Mouse (Mus musculus): Measurements from ENCODE around the gene Nectin1. TPM values are rescaled to one million over a fixed set of nuclear protein-coding genes. Genes with fewer than 3 reads are reported as not detected.

Nectin1 gene
- polyA plus RNA-seq, 1 experiment from 2014 or later: 3.9 TPM

DNA sequence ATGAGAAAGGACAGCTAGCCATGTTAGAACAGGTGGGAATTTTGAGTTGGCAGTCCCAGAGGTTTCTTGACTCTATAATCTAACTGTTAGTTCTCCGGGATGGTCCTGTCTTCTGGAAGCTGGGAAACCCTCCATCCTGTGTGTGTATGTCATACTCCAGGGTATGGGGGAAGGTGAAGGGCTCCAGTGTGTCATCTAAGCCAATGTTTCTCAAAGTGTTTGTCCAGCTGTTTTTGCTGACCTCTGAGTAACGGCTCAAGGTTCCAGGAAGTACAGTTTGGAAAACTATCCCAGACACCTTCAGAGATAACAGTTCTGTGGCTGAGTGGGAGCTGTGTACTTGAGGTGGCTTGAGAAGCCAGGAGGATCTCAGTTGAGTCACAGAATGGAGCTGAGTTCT lies 56.7 kb downstream of the Nectin1 start:
- DNase-seq (ENCODE audit: low spot score): no peak
- 58% methylated on average over 2 of the region's 2 CpGs for WGBS
- Histone ChIP-seq H3K27me3 (ENCODE audit: insufficient read depth, poor library complexity, severe bottlenecking) (no peaks in the 10 kb centered on the region), H3K4me1 (peaks cover 33% of the 10 kb centered on the region), H3K27ac (no peak overlapping the region), H3K9me3 (no peaks in the 10 kb centered on the region), H3K36me3 (peaks cover 19% of the 10 kb centered on the region; the same call in 1 of the 2 replicates), H3K4me3 (no peak overlapping the region)

DNA sequence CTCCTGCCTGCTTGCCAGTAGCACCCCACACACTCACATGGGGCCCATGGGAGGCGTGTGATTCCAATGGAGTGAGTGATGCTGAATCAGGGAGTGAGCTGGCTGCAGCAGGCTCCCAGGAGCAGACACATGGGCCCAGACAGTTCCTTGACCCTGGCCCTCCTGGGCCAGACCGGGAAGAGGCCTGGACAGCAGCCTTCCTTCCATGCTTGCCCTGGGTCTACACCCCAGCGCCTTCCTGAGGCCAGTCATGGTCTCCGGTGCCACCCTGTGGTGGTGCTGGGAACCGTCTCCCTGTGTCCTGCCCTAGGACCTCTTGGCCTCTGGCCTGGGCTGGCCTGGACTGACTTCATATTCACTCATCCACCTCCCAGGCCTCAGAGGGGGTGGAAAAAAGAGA lies 58.1 kb downstream of the Nectin1 start:
- H3K4me3 ChIP-seq: no peak overlapping the region
- peaks cover 29% of the 10 kb centered on the region for H3K4me1 ChIP-seq
- peak; percentile 82 for DNase-seq (ENCODE audit: low spot score)
- H3K27me3 ChIP-seq (ENCODE audit: insufficient read depth, poor library complexity, severe bottlenecking): 0 out of 2 replicates have a peak, but pooled peaks cover 4% of the 10 kb centered on the region
- no peaks in the 10 kb centered on the region for H3K9me3 ChIP-seq
- H3K27ac ChIP-seq: no peak overlapping the region
- H3K36me3 ChIP-seq: peaks cover 13% of the 10 kb centered on the region; the same call in 1 of the 2 replicates
- WGBS: 32% methylated on average over 5 of the region's 5 CpGs

DNA sequence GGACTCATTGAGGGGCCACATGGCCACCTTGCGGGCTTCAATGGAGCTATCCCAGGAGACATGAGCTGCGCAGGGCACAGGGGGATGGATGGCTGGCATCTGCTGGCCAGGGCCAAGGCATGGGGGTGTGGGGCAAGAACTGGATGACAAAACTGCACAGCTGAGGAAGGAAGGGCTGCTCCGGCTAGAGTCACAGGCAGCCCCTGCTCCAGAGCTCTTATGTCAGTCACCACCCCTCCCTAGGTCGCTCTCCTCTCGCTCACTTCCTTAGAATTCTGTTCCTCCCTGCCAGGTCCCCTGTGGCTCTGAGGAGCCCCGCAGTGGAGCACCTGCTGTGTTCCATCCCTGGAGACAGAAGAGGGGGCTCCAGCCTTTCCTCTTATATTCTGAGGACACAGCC lies 63.8 kb downstream of the Nectin1 start:
- DNase-seq (ENCODE audit: low spot score): no peak
- Histone ChIP-seq H3K27me3 (ENCODE audit: insufficient read depth, poor library complexity, severe bottlenecking) (peaks cover 9% of the 10 kb centered on the region; the same call in 1 of the 2 replicates), H3K4me3 (no peak overlapping the region), H3K36me3 (0 out of 2 replicates have a peak, but pooled peaks cover 8% of the 10 kb centered on the region), H3K27ac (peak overlapping the region; percentile 30; the same call in 1 of the 2 replicates), H3K9me3 (no peaks in the 10 kb centered on the region), H3K4me1 (peaks cover 30% of the 10 kb centered on the region)
- WGBS: 24% methylated on average over 6 of the region's 6 CpGs

DNA sequence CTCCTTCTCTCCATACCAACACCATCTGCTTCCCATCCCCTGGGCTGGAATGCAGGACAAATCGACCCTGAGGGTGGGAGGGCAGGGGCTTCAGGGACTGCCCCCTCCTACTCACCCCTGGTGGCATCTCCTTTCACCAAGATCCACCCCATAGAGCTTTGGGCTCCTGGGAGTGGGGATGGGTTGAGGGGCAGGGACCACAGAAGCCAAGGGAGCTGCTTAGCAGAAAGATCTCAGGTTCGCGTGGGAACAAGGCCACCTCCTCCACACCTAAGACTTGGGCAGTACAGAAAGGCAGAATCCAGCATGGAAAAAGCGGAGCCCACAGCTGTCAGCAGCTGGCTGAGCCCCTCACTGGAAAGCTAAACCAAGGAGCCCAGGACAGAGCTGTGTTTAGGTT lies 64.3 kb downstream of the Nectin1 start:
- Histone ChIP-seq H3K27me3 (ENCODE audit: insufficient read depth, poor library complexity, severe bottlenecking) (peaks cover 9% of the 10 kb centered on the region; the same call in 1 of the 2 replicates), H3K4me1 (peaks cover 30% of the 10 kb centered on the region), H3K9me3 (no peaks in the 10 kb centered on the region), H3K36me3 (0 out of 2 replicates have a peak, but pooled peaks cover 7% of the 10 kb centered on the region), H3K4me3 (no peak overlapping the region), H3K27ac (no peak overlapping the region)
- DNase-seq (ENCODE audit: low spot score): no peak
- WGBS: 20% methylated on average over 4 of the region's 4 CpGs

DNA sequence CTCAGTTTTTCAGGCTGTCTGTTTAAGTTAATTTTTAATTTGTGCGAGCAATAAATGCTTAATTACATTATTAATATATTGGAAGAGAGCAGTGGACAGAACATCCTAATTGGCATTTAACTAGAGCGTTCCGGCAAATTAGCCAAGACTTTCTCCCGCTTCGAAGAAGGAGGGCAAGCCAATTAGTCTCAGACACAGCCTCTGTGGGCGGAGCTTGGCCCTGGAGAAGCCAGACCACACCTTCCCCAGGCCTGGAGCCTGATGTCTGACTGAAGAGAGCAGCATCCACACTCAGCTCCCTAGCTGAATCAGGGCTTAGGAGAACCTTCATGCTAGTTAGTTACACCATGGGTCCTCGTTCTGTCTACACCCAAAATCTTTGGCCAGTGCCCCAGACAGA lies 64.8 kb downstream of the Nectin1 start:
- WGBS: 24% methylated on average over 7 of the region's 7 CpGs
- no peak overlapping the region for H3K4me3 ChIP-seq
- no peak for DNase-seq (ENCODE audit: low spot score)

DNA sequence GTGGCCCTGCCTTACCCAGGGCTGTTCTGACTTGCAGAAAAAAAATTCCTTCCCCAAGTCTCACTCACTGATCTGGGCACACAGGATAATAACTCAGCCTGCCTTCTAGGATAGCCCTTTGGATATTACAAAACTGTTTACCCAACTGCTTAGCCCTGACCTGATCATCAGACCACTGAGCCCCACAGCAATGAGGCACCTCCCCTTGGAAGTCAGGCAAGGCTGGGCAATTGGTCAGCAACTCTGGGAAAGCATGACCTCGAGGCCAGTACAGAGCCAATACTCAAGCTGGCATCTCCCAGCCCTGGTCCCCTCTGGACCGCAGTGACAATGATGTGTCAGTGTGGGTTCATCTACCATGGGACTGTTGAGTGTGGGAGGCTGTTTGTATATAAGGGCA lies 69.4 kb downstream of the Nectin1 start:
- H3K4me1 ChIP-seq: peaks cover 11% of the 10 kb centered on the region
- no peaks in the 10 kb centered on the region for H3K9me3 ChIP-seq
- peaks cover 1% of the 10 kb centered on the region; the same call in 1 of the 2 replicates for H3K27me3 ChIP-seq (ENCODE audit: insufficient read depth, poor library complexity, severe bottlenecking)
- H3K36me3 ChIP-seq: no peaks in the 10 kb centered on the region
- no peak for DNase-seq (ENCODE audit: low spot score)
- 66% methylated on average over 2 of the region's 2 CpGs for WGBS
- H3K27ac ChIP-seq: no peak overlapping the region
- H3K4me3 ChIP-seq: no peak overlapping the region

More for the DNA sequence above, 64.8 kb downstream of the Nectin1 start:
- Histone ChIP-seq H3K27ac (no peak overlapping the region), H3K27me3 (ENCODE audit: insufficient read depth, poor library complexity, severe bottlenecking) (peaks cover 9% of the 10 kb centered on the region; the same call in 1 of the 2 replicates), H3K9me3 (no peaks in the 10 kb centered on the region), H3K4me1 (peaks cover 30% of the 10 kb centered on the region), H3K36me3 (0 out of 2 replicates have a peak, but pooled peaks cover 3% of the 10 kb centered on the region)

DNA sequence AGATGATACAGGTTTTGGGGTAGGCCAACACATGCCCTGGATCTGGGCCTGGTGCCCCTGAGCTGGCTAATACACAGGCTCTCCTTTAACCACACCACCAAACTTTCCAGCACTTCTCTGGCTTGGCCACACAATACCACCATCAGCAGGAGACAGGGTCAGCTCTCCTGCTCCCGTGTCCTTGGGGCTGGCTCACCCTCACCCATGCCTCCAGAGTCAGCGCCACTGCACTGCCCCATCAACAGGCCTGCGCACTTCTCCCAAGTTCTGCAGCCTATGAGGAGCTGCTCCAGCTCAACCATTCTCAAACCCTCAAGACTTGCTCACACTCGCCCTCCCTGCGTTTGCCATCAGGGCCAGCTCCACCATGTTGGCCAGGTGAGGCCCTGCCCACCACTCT lies 78.4 kb downstream of the Nectin1 start:
- H3K9me3 ChIP-seq: no peaks in the 10 kb centered on the region

DNA sequence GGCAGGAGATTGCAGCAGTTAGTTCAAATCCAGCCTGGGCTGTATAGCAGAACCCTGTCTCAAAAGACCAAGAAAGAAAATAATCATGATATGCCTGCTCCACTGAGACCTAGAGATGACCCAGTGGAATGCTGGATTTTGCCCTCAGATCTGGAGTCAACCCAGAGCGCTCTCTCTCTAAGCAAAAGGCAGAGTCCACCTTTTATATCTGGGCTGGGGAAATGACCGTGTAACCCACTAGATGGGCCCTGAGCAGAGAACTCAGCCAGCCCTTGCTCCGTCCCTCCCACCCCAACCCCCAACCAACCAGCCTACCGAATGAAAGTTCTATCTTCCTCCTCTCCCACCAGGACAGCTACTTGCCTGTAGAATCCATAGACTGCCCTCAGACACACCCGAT lies 81.4 kb downstream of the Nectin1 start:
- DNase-seq (ENCODE audit: low spot score): no peak
- Histone ChIP-seq H3K9me3 (no peaks in the 10 kb centered on the region), H3K4me1 (peaks cover 12% of the 10 kb centered on the region; the same call in 1 of the 2 replicates), H3K4me3 (no peak overlapping the region), H3K27ac (no peak overlapping the region), H3K36me3 (no peaks in the 10 kb centered on the region), H3K27me3 (ENCODE audit: insufficient read depth, poor library complexity, severe bottlenecking) (peaks cover 28% of the 10 kb centered on the region)
- 71% methylated on average over 5 of the region's 5 CpGs for WGBS

More for the DNA sequence above, 78.4 kb downstream of the Nectin1 start:
- H3K27me3 ChIP-seq (ENCODE audit: insufficient read depth, poor library complexity, severe bottlenecking): peaks cover 12% of the 10 kb centered on the region; the same call in 1 of the 2 replicates
- H3K4me3 ChIP-seq: no peak overlapping the region
- 81% methylated on average over 5 of the region's 5 CpGs for WGBS
- H3K27ac ChIP-seq: no peak overlapping the region
- no peak for DNase-seq (ENCODE audit: low spot score)
- H3K36me3 ChIP-seq: no peaks in the 10 kb centered on the region
- peaks cover 12% of the 10 kb centered on the region; the same call in 1 of the 2 replicates for H3K4me1 ChIP-seq

DNA sequence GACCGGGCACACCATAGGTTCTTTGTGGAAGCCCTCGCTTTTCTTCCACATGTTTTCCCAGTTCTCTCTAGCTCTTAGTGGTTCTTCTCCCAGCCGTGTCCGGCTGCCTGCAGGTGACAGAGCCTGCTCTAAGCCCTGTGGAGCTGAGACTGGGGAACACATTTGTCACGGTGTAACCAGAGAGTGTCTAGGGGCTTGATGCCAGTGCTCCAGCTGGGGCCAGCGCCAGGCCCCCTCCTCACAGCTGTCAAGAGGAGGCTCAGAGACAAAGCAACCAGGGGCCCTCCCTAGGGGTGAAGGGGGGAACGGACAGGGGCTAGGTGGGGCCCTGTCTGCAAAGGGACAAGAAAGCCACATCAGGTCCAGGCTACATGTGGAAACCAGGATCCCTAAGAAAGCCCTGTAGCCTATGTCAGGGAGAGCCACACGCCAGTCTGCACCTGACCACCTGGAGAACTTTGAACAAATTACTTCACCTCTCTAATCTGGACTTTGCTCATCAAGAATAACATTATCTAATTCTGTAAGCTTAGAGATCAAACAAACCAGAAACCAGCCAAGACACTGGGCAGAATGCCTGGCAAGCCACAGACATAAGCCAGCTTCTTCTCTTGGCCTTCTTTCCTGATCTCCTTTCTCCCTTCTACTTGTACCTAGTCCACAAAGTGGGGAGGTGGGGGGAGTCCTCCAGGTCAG lies 82.9 kb downstream of the Nectin1 start:
- WGBS: 57% methylated on average over 8 of the region's 8 CpGs
- DNase-seq (ENCODE audit: low spot score): no peak
- peaks cover 12% of the 10 kb centered on the region; the same call in 1 of the 2 replicates for H3K4me1 ChIP-seq
- no peak overlapping the region for H3K27ac ChIP-seq
- H3K27me3 ChIP-seq (ENCODE audit: insufficient read depth, poor library complexity, severe bottlenecking): peaks cover 31% of the 10 kb centered on the region
- no peaks in the 10 kb centered on the region for H3K9me3 ChIP-seq
- H3K36me3 ChIP-seq: no peaks in the 10 kb centered on the region
- H3K4me3 ChIP-seq: no peak overlapping the region

DNA sequence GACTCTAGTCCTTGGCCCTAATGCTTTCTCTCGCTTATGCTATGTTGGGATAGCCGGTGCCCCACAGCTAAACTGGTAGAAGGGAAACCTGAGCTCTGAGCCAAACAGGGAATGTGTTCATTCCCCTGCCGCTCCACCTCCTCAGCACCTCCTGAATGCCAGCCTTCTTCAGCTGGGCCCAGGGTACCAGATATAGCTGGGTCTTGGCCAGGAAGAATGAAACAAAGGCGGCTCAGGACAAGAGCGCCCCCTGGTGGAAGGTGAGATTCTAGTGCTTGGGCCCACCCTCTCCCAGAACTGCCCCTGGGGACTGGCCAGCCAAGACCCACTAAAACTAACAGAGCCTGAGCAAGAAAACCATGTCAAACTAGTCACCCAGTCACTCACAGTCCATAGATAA lies 83.8 kb downstream of the Nectin1 start:
- DNase-seq (ENCODE audit: low spot score): peak; percentile 80
- Histone ChIP-seq H3K36me3 (no peaks in the 10 kb centered on the region), H3K27me3 (ENCODE audit: insufficient read depth, poor library complexity, severe bottlenecking) (peaks cover 35% of the 10 kb centered on the region), H3K4me1 (peaks cover 12% of the 10 kb centered on the region; the same call in 1 of the 2 replicates), H3K27ac (no peak overlapping the region), H3K9me3 (no peaks in the 10 kb centered on the region), H3K4me3 (no peak overlapping the region)
- WGBS: 51% methylated on average over 5 of the region's 5 CpGs

DNA sequence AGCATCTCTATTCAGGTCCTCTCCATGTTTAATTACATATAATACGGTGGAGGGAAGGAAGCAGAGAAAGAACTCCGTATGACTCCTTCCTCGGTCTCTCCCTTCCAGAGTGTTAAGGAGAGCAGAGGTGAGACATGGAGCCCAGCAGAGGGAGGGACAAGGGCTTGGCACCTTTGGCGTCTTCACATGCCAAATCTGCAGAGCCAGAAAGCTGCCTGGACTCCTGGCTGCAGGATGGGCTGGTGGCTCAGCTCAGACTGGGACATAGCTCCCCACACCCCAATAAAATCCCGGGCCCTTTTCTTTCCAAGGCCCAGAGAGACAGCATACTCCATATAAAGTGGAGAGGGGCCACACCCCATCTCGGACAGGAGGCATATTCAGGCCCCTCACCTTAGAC lies 85.2 kb downstream of the Nectin1 start:
- H3K4me3 ChIP-seq: no peak overlapping the region
- H3K27me3 ChIP-seq (ENCODE audit: insufficient read depth, poor library complexity, severe bottlenecking): peaks cover 43% of the 10 kb centered on the region
- DNase-seq (ENCODE audit: low spot score): no peak
- peaks cover 12% of the 10 kb centered on the region; the same call in 1 of the 2 replicates for H3K4me1 ChIP-seq
- no peak overlapping the region for H3K27ac ChIP-seq
- 57% methylated on average over 6 of the region's 6 CpGs for WGBS
- H3K36me3 ChIP-seq: no peaks in the 10 kb centered on the region
- no peaks in the 10 kb centered on the region for H3K9me3 ChIP-seq

DNA sequence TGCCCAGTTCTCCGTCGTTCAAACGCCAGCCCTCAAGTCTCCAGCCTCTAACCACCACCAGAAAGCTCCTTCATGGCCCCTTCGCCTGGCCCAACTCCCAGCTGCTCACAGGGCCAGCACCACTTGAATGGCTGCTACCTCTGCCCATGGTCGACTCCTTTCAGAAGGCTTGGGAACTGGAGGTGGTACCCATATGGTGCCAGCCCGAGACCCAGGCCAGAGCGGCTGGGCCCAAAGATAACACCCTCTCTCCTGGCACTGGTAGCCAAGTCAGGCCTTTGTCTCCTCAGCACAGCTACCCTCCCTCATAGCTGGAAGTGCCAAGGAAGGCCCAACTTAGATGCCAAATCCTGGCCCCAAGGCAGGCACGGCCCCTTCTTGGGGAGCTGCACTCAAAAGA lies 89.4 kb downstream of the Nectin1 start:
- no peak overlapping the region for H3K4me3 ChIP-seq
- 90% methylated on average over 8 of the region's 8 CpGs for WGBS
- peaks cover 33% of the 10 kb centered on the region for H3K27me3 ChIP-seq (ENCODE audit: insufficient read depth, poor library complexity, severe bottlenecking)
- H3K4me1 ChIP-seq: no peaks in the 10 kb centered on the region
- no peaks in the 10 kb centered on the region for H3K9me3 ChIP-seq
- DNase-seq (ENCODE audit: low spot score): no peak
- no peaks in the 10 kb centered on the region for H3K36me3 ChIP-seq
- H3K27ac ChIP-seq: no peak overlapping the region

DNA sequence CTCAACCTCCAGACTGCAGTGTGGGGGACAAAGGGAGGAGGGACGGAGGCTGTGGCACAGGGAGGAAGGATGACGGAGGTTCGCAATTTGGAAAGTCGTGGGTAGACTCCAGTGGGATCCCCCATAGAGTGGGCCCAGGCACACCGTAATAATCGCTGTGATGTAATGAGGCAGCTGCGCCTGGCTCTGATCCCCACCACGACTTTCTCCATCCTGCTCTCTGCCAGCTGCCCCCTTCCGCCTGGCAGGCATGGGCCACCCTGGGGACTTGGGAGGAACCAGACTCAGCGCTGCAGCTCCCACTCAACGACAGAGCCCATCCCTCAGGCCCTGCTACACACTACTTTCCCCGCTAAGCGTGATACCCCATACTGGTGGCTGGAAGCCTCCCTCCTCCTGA lies 90.5 kb downstream of the Nectin1 start:
- H3K9me3 ChIP-seq: no peaks in the 10 kb centered on the region
- no peak for DNase-seq (ENCODE audit: low spot score)
- H3K4me3 ChIP-seq: no peak overlapping the region
- peaks cover 23% of the 10 kb centered on the region for H3K27me3 ChIP-seq (ENCODE audit: insufficient read depth, poor library complexity, severe bottlenecking)
- 87% methylated on average over 13 of the region's 13 CpGs for WGBS
- H3K4me1 ChIP-seq: no peaks in the 10 kb centered on the region
- H3K27ac ChIP-seq: no peak overlapping the region
- H3K36me3 ChIP-seq: no peaks in the 10 kb centered on the region

Data from heart, embryonic 10.5 days (tissue).